Mouse (Mus musculus): ENCODE results near the gene Micall2.

- TF ChIP-seq GATA1 (IDR thresholded peaks at IDR 0.05; ENCODE audit: low read length) (no peak), TAL1 (IDR thresholded peaks at IDR 0.05; ENCODE audit: low read length) (no peak)
These were observed 40.8 kb upstream of the Micall2 start for GRCm38 (mm10) chr5:139776966-139777365.

All from erythroblast, embryonic 14.5 days (primary cell).